Mouse (Mus musculus) left cerebral cortex, adult 11 months (tissue): ENCODE measurements around the gene Tesk1.

ENCODE experiments used
- DNase-seq: peaks from one replicate; pipeline ENCODE4 v3.0.0; 2022; ENCODE audit warnings: low spot score

The Tesk1 gene

GRCm38 (mm10) chr4:43419801-43420281 lies 21.9 kb upstream of the Tesk1 start:
- DNase-seq, result no peak

- peak; percentile 79 for DNase-seq
Observed at GRCm38 (mm10) chr4:43420305-43420704, 21.4 kb upstream of the Tesk1 start.

- no peak for DNase-seq
Observed at GRCm38 (mm10) chr4:43421632-43422240, 20.0 kb upstream of the Tesk1 start.

GRCm38 (mm10) chr4:43423267-43423934 lies 18.3 kb upstream of the Tesk1 start:
- DNase-seq, result no peak

GRCm38 (mm10) chr4:43424072-43424471 lies 17.7 kb upstream of the Tesk1 start:
- no peak for DNase-seq

GRCm38 (mm10) chr4:43425197-43425596 lies 16.5 kb upstream of the Tesk1 start:
- no peak for DNase-seq

- no peak for DNase-seq
Observed at GRCm38 (mm10) chr4:43425648-43426380, 15.9 kb upstream of the Tesk1 start.

- no peak for DNase-seq
Observed at GRCm38 (mm10) chr4:43426487-43426886, 15.3 kb upstream of the Tesk1 start.

GRCm38 (mm10) chr4:43427501-43428179 lies 14.1 kb upstream of the Tesk1 start:
- DNase-seq, result no peak

GRCm38 (mm10) chr4:43428180-43428861 lies 13.4 kb upstream of the Tesk1 start:
- no peak for DNase-seq

- DNase-seq, result no peak
Observed at GRCm38 (mm10) chr4:43428946-43429345, 12.8 kb upstream of the Tesk1 start, which contains the start of gene Fam166b. TSS of gene Fam166b (minus strand) at chr4:43429134.

- peak; percentile 72 for DNase-seq
Observed at GRCm38 (mm10) chr4:43431690-43432089, 10.0 kb upstream of the Tesk1 start.

GRCm38 (mm10) chr4:43432832-43433231 lies 8.9 kb upstream of the Tesk1 start:
- DNase-seq, result no peak

GRCm38 (mm10) chr4:43442044-43442443 lies 305 bp downstream of the Tesk1 start:
- DNase-seq, result peak; percentile 98

- DNase-seq, result peak; percentile 68
Observed at GRCm38 (mm10) chr4:43442456-43443361, 970 bp downstream of the Tesk1 start.

GRCm38 (mm10) chr4:43443511-43443910 lies 1.8 kb downstream of the Tesk1 start:
- no peak for DNase-seq

- no peak for DNase-seq
Observed at GRCm38 (mm10) chr4:43447251-43447650, 5.5 kb downstream of the Tesk1 start.

- DNase-seq, result no peak
Observed at GRCm38 (mm10) chr4:43448554-43448953, 6.8 kb downstream of the Tesk1 start.

GRCm38 (mm10) chr4:43452315-43452714 lies 10.6 kb downstream of the Tesk1 start:
- no peak for DNase-seq

GRCm38 (mm10) chr4:43453413-43453812 lies 11.7 kb downstream of the Tesk1 start:
- DNase-seq, result no peak
